Mouse (Mus musculus): Measurements from ENCODE around the gene Igsf23. TPM values are rescaled to one million over a fixed set of nuclear protein-coding genes. Genes with fewer than 3 reads are reported as not detected.
"Not testable (repeated sequence)": the region's sequence is repeated elsewhere in the genome, so short reads cannot be mapped to it uniquely, and the experiment has no call there.

The Igsf23 gene
- not detected in 2 replicates for polyA plus RNA-seq (2012; rRNA removed)

- DNase-seq (ENCODE audit: low read depth) = no peak
- TF ChIP-seq CTCF (IDR thresholded peaks at IDR 0.05; ENCODE audit: borderline replicate concordance, extremely low read depth, insufficient read depth, insufficient read length) (no peak), POLR2A (IDR thresholded peaks at IDR 0.05; ENCODE audit: borderline replicate concordance, extremely low read depth, insufficient read depth, insufficient read length, poor library complexity, severe bottlenecking) (no peak)
Observed at GRCm38 (mm10) chr7:19950589-19950988, at the start of gene Igsf23. TSS of gene Igsf23 (minus strand) at chr7:19950756.

- DNase-seq (ENCODE audit: low read depth) = not testable (repeated sequence)
Observed at GRCm38 (mm10) chr7:19996721-19997120, 46.2 kb upstream of the Igsf23 start.

GRCm38 (mm10) chr7:19991165-19991564, 40.6 kb upstream of the Igsf23 start, which contains the start of gene Nlrp9b:
TSS of gene Nlrp9b (plus strand) at chr7:19991465.
- DNase-seq (ENCODE audit: low read depth) = not testable (repeated sequence)

GRCm38 (mm10) chr7:19971516-19971915, 21.0 kb upstream of the Igsf23 start:
- TF ChIP-seq POLR2A (IDR thresholded peaks at IDR 0.05; ENCODE audit: borderline replicate concordance, extremely low read depth, insufficient read depth, insufficient read length, poor library complexity, severe bottlenecking) = no peak
- TF ChIP-seq CTCF (IDR thresholded peaks at IDR 0.05; ENCODE audit: borderline replicate concordance, extremely low read depth, insufficient read depth, insufficient read length) = no peak
- no peak for DNase-seq (ENCODE audit: low read depth)

GRCm38 (mm10) chr7:19970196-19970595, 19.6 kb upstream of the Igsf23 start:
- TF ChIP-seq POLR2A (IDR thresholded peaks at IDR 0.05; ENCODE audit: borderline replicate concordance, extremely low read depth, insufficient read depth, insufficient read length, poor library complexity, severe bottlenecking) = no peak
- DNase-seq (ENCODE audit: low read depth) = no peak

GRCm38 (mm10) chr7:19969541-19970090, 19.1 kb upstream of the Igsf23 start:
- DNase-seq (ENCODE audit: low read depth) = no peak
- no peak for TF ChIP-seq POLR2A (IDR thresholded peaks at IDR 0.05; ENCODE audit: borderline replicate concordance, extremely low read depth, insufficient read depth, insufficient read length, poor library complexity, severe bottlenecking)
- TF ChIP-seq CTCF (IDR thresholded peaks at IDR 0.05; ENCODE audit: borderline replicate concordance, extremely low read depth, insufficient read depth, insufficient read length) = no peak

- no peak for DNase-seq (ENCODE audit: low read depth)
- no peak for TF ChIP-seq CTCF (IDR thresholded peaks at IDR 0.05; ENCODE audit: borderline replicate concordance, extremely low read depth, insufficient read depth, insufficient read length)
- no peak for TF ChIP-seq POLR2A (IDR thresholded peaks at IDR 0.05; ENCODE audit: borderline replicate concordance, extremely low read depth, insufficient read depth, insufficient read length, poor library complexity, severe bottlenecking)
Observed at GRCm38 (mm10) chr7:19969106-19969505, 18.6 kb upstream of the Igsf23 start.

- DNase-seq (ENCODE audit: low read depth) = no peak
- no peak for TF ChIP-seq CTCF (IDR thresholded peaks at IDR 0.05; ENCODE audit: borderline replicate concordance, extremely low read depth, insufficient read depth, insufficient read length)
Observed at GRCm38 (mm10) chr7:19964985-19965579, 14.5 kb upstream of the Igsf23 start, which contains the start of gene Ceacam20. TSS of gene Ceacam20 (plus strand) at chr7:19965412.

GRCm38 (mm10) chr7:19962423-19962822, 11.9 kb upstream of the Igsf23 start:
- TF ChIP-seq POLR2A (IDR thresholded peaks at IDR 0.05; ENCODE audit: borderline replicate concordance, extremely low read depth, insufficient read depth, insufficient read length, poor library complexity, severe bottlenecking) = no peak
- TF ChIP-seq CTCF (IDR thresholded peaks at IDR 0.05; ENCODE audit: borderline replicate concordance, extremely low read depth, insufficient read depth, insufficient read length) = no peak
- DNase-seq (ENCODE audit: low read depth) = no peak

GRCm38 (mm10) chr7:19956341-19956781, 5.8 kb upstream of the Igsf23 start:
- TF ChIP-seq POLR2A (IDR thresholded peaks at IDR 0.05; ENCODE audit: borderline replicate concordance, extremely low read depth, insufficient read depth, insufficient read length, poor library complexity, severe bottlenecking) (no peak), CTCF (IDR thresholded peaks at IDR 0.05; ENCODE audit: borderline replicate concordance, extremely low read depth, insufficient read depth, insufficient read length) (peak; percentile 85)

GRCm38 (mm10) chr7:19955861-19956260, 5.3 kb upstream of the Igsf23 start:
- TF ChIP-seq POLR2A (IDR thresholded peaks at IDR 0.05; ENCODE audit: borderline replicate concordance, extremely low read depth, insufficient read depth, insufficient read length, poor library complexity, severe bottlenecking) (no peak), CTCF (IDR thresholded peaks at IDR 0.05; ENCODE audit: borderline replicate concordance, extremely low read depth, insufficient read depth, insufficient read length) (no peak)
- no peak for DNase-seq (ENCODE audit: low read depth)

More at GRCm38 (mm10) chr7:19956341-19956781, 5.8 kb upstream of the Igsf23 start:
- DNase-seq (ENCODE audit: low read depth) = peak; percentile 87

GRCm38 (mm10) chr7:19953054-19953453, 2.5 kb upstream of the Igsf23 start:
- no peak for TF ChIP-seq POLR2A (IDR thresholded peaks at IDR 0.05; ENCODE audit: borderline replicate concordance, extremely low read depth, insufficient read depth, insufficient read length, poor library complexity, severe bottlenecking)
- TF ChIP-seq CTCF (IDR thresholded peaks at IDR 0.05; ENCODE audit: borderline replicate concordance, extremely low read depth, insufficient read depth, insufficient read length) = no peak
- no peak for DNase-seq (ENCODE audit: low read depth)
